Mouse (Mus musculus) activated CD4-positive, CD25-positive, alpha-beta regulatory T cell, adult 4 months (primary cell): ENCODE results near the gene Efcab6. TPM values are rescaled to one million over a fixed set of nuclear protein-coding genes. Genes with fewer than 3 reads are reported as not detected.

Experiments
- ATAC-seq: one replicate; pipeline ENCODE4 v1.8.0; 2017
- polyA plus RNA-seq, 2 experiments: library from polyadenylated mRNA; unstranded; fragments of 100-300 nt; shearing (Covaris generic); gene quantifications; one replicate each; pipeline ENCODE4 v1.2.1; 2017

The Efcab6 gene
- polyA plus RNA-seq, 2 experiments from 2014 or later, result not detected

- ATAC-seq, result no peak
Observed at GRCm38 (mm10) chr15:83877155-83877866, 187.9 kb downstream of the Efcab6 start.

- no peak for ATAC-seq
Observed at GRCm38 (mm10) chr15:83870936-83871335, 194.2 kb downstream of the Efcab6 start.

DNA sequence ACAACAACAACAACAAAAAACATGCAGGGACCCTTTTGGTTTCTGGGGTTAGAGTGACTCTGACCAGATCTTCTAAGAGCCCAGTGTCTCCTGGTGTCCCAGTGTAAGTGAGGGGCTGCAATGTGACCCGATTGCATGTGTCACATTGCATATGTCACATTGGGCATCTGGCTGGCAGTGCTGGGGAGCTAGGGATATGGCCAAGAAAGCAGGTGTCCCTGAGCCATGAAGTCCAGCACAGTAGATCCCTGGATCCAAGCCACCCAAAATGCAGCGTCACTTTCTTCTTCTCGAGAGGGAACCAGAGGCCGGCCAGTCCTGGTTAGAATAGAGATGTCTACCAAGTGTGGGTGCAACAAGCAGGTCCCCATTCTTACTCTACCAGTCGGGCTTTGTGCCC lies 199.6 kb downstream of the Efcab6 start:
- ATAC-seq, result no peak

GRCm38 (mm10) chr15:83857129-83857528 lies 208.1 kb downstream of the Efcab6 start:
- ATAC-seq, result no peak

GRCm38 (mm10) chr15:83853400-83853811 lies 211.8 kb downstream of the Efcab6 start:
- ATAC-seq, result no peak

- ATAC-seq, result no peak
Observed at GRCm38 (mm10) chr15:83848193-83848592, 217.0 kb downstream of the Efcab6 start.

DNA sequence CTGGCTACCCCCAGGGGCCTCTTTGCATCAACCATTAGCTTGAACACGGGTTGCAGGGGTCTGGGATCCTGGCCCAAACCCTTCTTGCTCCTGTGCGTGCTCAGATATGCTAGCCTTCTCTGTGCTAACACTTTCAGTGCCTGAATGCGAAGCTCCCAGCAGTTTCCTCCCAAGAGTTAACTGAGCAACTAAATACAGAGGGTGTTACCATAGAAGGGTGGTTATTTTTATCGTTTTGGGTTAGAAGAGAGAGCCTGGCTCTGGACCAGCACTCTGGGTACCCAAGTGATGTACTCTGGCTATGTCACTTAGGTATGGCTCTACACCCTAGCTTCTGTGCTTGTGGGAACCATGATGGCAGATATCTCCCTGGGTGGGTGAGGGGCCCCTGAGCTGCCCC lies 217.7 kb downstream of the Efcab6 start:
- no peak for ATAC-seq

- ATAC-seq, result no peak
Observed at GRCm38 (mm10) chr15:83846592-83846991, 218.6 kb downstream of the Efcab6 start.

DNA sequence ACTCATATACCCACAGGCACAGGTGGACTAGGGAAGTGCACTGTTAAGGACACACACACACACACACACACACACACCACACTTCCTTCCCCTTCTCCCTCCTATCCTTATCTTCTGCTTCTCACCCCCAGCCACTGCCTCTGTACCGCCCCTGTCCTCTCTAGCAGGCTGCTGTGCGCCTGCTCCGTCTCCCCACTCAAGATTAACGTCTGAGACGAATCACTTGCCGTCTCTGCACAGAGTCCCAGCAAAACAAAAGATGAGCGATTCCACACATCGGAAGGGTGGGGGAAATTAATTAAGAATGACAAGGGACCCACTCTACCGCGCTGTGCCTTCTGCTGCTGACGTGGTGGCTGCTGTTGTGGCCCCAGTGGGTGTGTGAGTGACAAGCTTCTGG lies 219.4 kb downstream of the Efcab6 start:
- ATAC-seq, result no peak

- ATAC-seq, result no peak
Observed at GRCm38 (mm10) chr15:83842915-83843789, 222.0 kb downstream of the Efcab6 start.

- no peak for ATAC-seq
Observed at GRCm38 (mm10) chr15:83842419-83842818, 222.8 kb downstream of the Efcab6 start.

GRCm38 (mm10) chr15:83840950-83841719 lies 224.0 kb downstream of the Efcab6 start:
- ATAC-seq, result no peak

DNA sequence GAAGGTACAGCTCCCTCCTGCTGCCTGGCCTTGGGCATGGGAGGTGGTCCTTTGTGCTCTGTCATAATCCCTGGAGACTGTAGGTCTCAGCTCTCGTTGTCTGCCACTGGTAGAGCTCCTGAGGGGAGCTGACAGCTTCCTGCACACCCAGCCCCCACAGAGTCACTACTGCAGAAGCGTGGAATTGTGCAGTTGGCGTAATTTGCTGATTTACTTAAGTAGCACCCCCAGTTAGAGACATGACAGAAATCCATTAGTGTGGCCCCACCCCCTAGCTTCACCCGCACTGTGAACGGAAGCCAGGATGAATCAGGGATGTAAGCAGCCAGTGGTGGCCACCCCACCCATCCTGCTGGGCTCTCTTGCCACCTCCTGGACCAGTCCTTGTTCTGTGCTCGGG lies 232.9 kb downstream of the Efcab6 start:
- ATAC-seq, result no peak

DNA sequence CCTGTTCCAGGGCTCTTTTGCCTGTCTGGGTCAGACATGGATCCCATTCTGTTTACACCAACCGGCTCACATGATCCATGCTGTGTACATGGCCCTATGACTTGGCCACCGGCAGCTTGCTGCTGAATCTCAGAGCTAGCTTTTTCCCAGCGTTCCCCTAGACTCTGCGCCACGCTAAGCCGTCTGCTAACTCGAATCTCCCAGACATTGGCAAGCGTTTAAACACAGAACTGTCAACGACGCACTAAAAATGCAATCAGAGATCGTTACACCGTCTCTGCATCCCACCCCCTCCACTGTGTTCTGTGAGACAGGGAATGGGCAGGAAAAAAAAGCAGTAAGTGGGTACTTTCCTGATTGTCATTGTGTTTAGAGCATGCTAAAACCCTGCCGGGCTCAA lies 236.0 kb downstream of the Efcab6 start:
- ATAC-seq, result no peak

DNA sequence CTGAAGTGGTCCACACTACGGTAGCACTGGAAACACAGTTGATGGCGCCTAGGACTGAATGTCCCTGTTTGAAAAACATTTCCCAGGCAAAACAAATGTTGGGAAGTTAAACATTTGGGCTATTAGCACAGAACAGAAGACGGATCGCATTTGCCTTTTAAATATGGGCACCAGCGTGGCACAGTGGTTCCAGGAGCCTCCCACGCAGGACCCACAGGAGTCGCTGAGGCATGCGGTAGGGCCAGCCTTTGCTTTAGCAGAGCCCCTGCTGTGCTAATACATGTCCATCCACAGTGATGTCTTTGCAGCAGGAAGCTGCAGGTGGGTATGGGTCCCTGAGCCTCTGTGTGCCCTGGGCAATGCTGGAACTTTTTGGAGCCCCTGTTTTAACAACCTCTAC lies 237.2 kb downstream of the Efcab6 start:
- no peak for ATAC-seq

Other genes starting within 250 kb of the Efcab6 start
- gene Sult4a1, start 40.4 kb upstream of the Efcab6 start, polyA plus RNA-seq, result not detected
- gene Pnpla5, start 57.8 kb upstream of the Efcab6 start, polyA plus RNA-seq, result not detected
- not detected for gene Pnpla3, start 102.5 kb upstream of the Efcab6 start, polyA plus RNA-seq
- 10 to 100 TPM; 44.6 to 47.6 TPM for gene Samm50, start 126.9 kb upstream of the Efcab6 start, polyA plus RNA-seq
- gene Parvb, start 166.7 kb upstream of the Efcab6 start, polyA plus RNA-seq, result 1 to 10 TPM in 1 of 2 experiments, not detected in 1; 1.9 TPM